Mouse (Mus musculus): ENCODE results near the gene Rsph6a.

Rsph6a gene

GRCm38 (mm10) chr7:19054047-19054776 is at the start of gene Rsph6a:
Gene Rsph6a (plus strand): TSS chr7:19054690.
- DNase-seq = no peak

GRCm38 (mm10) chr7:19005417-19006121 is 48.9 kb upstream of the Rsph6a start:
- DNase-seq = no peak

GRCm38 (mm10) chr7:19006476-19006875 is 48.0 kb upstream of the Rsph6a start:
- peak; percentile 85 for DNase-seq

GRCm38 (mm10) chr7:19007026-19007977 is 47.2 kb upstream of the Rsph6a start:
- DNase-seq = no peak

- DNase-seq = no peak
These were observed 43.9 kb upstream of the Rsph6a start for GRCm38 (mm10) chr7:19010581-19010980.

- no peak for DNase-seq
These were observed 42.4 kb upstream of the Rsph6a start for GRCm38 (mm10) chr7:19012025-19012621.

- no peak for DNase-seq
These were observed 41.6 kb upstream of the Rsph6a start for GRCm38 (mm10) chr7:19012882-19013281.

GRCm38 (mm10) chr7:19014452-19014851 is 40.0 kb upstream of the Rsph6a start:
- DNase-seq = no peak

- no peak for DNase-seq
These were observed 38.4 kb upstream of the Rsph6a start for GRCm38 (mm10) chr7:19016042-19016441.

- no peak for DNase-seq
These were observed 36.6 kb upstream of the Rsph6a start for GRCm38 (mm10) chr7:19017909-19018308.

- no peak for DNase-seq
These were observed 33.4 kb upstream of the Rsph6a start for GRCm38 (mm10) chr7:19021048-19021447.

GRCm38 (mm10) chr7:19022189-19022958 is 32.1 kb upstream of the Rsph6a start:
- no peak for DNase-seq

- DNase-seq = peak; percentile 64
These were observed 31.1 kb upstream of the Rsph6a start, which contains the start of gene Foxa3 for GRCm38 (mm10) chr7:19023357-19023814. Gene Foxa3 (minus strand): TSS chr7:19023538.

- peak; percentile 93 for DNase-seq
These were observed 30.4 kb upstream of the Rsph6a start, which contains the start of gene Sympk for GRCm38 (mm10) chr7:19024096-19024506. Gene Sympk (plus strand): TSS chr7:19024377.

- DNase-seq = peak; percentile 61
These were observed 29.8 kb upstream of the Rsph6a start for GRCm38 (mm10) chr7:19024581-19025255.

- no peak for DNase-seq
These were observed 26.4 kb upstream of the Rsph6a start for GRCm38 (mm10) chr7:19028067-19028466.

- no peak for DNase-seq
These were observed 25.3 kb upstream of the Rsph6a start for GRCm38 (mm10) chr7:19029084-19029653.

- no peak for DNase-seq
These were observed 22.8 kb upstream of the Rsph6a start for GRCm38 (mm10) chr7:19031641-19032040.

- no peak for DNase-seq
These were observed 9.9 kb upstream of the Rsph6a start for GRCm38 (mm10) chr7:19044616-19045015.

GRCm38 (mm10) chr7:19046286-19047069 is 8.0 kb upstream of the Rsph6a start:
- DNase-seq = peak; percentile 65

Measured in cerebellum, adult 8-10 months (tissue).